Mouse (Mus musculus) layer of hippocampus, adult 11-12 months (tissue): ENCODE measurements around the gene Gm10447.
"Not testable (repeated sequence)": the region's sequence is repeated elsewhere in the genome, so short reads cannot be mapped to it uniquely, and the experiment has no call there.

Experiments used
- DNase-seq: peaks from one replicate; pipeline ENCODE4 v3.0.0; 2022; ENCODE audit warnings: low spot score

Gene Gm10447

GRCm38 (mm10) chr11:53443861-53444260, 13.0 kb downstream of the Gm10447 start:
- no peak for DNase-seq

GRCm38 (mm10) chr11:53441921-53442320, 15.0 kb downstream of the Gm10447 start:
- DNase-seq: no peak

GRCm38 (mm10) chr11:53436338-53436737, 20.6 kb downstream of the Gm10447 start:
- no peak for DNase-seq

- no peak for DNase-seq
Measured at GRCm38 (mm10) chr11:53435504-53435903, 21.4 kb downstream of the Gm10447 start.

GRCm38 (mm10) chr11:53433057-53433456, 23.9 kb downstream of the Gm10447 start:
- DNase-seq: no peak

GRCm38 (mm10) chr11:53431347-53432056, 25.4 kb downstream of the Gm10447 start:
- no peak for DNase-seq

GRCm38 (mm10) chr11:53430670-53431346, 26.1 kb downstream of the Gm10447 start, which contains the start of the genes Uqcrq and Gdf9:
TSS of gene Uqcrq (minus strand) at chr11:53430831.
TSS of gene Gdf9 (plus strand) at chr11:53431023.
- peak; percentile 100 for DNase-seq

- DNase-seq: no peak
Measured at GRCm38 (mm10) chr11:53430300-53430669, 26.6 kb downstream of the Gm10447 start.

GRCm38 (mm10) chr11:53429182-53429581, 27.7 kb downstream of the Gm10447 start:
- no peak for DNase-seq

GRCm38 (mm10) chr11:53428716-53429057, 28.2 kb downstream of the Gm10447 start:
- DNase-seq: no peak

- DNase-seq: no peak
Measured at GRCm38 (mm10) chr11:53427993-53428715, 28.8 kb downstream of the Gm10447 start.

GRCm38 (mm10) chr11:53426914-53427313, 30.0 kb downstream of the Gm10447 start:
- DNase-seq: not testable (repeated sequence)

- no peak for DNase-seq
Measured at GRCm38 (mm10) chr11:53425711-53426255, 31.1 kb downstream of the Gm10447 start.

- no peak for DNase-seq
Measured at GRCm38 (mm10) chr11:53425251-53425650, 31.7 kb downstream of the Gm10447 start.

- no peak for DNase-seq
Measured at GRCm38 (mm10) chr11:53424826-53425225, 32.1 kb downstream of the Gm10447 start.

GRCm38 (mm10) chr11:53423036-53423435, 33.9 kb downstream of the Gm10447 start, which contains the start of gene Leap2:
TSS of gene Leap2 (minus strand) at chr11:53423170.
- DNase-seq: no peak

- DNase-seq: no peak
Measured at GRCm38 (mm10) chr11:53418048-53418447, 38.9 kb downstream of the Gm10447 start.

GRCm38 (mm10) chr11:53413871-53414270, 43.0 kb downstream of the Gm10447 start:
- DNase-seq: no peak

GRCm38 (mm10) chr11:53411738-53412137, 45.2 kb downstream of the Gm10447 start:
- DNase-seq: no peak
